Mouse (Mus musculus): Measurements from ENCODE around the gene Lrrc4.
A peak's percentile ranks its signal among the peaks of the same experiment; 100 is the strongest.

Gene Lrrc4

DNA sequence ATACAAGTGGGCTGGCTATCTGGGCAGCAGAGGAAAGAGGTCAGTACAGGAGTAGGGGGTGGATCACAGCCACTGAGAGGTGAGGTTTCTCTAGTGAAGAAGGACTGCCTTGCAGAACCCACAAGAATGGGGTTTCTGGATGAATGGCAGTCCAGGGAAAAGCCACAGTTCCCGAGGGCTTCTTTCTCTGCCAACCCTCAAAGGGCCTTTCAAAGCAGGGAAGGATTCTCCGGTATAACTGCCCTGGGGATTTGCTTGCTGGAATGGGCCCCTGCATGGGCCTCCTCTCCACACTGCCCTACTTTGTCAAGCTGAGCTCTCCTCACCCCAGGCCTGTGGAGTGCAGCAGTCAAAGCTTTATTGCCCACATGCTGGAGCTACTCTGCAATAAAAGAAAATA, 22.1 kb upstream of the Lrrc4 start:
- DNase-seq, result no peak

DNA sequence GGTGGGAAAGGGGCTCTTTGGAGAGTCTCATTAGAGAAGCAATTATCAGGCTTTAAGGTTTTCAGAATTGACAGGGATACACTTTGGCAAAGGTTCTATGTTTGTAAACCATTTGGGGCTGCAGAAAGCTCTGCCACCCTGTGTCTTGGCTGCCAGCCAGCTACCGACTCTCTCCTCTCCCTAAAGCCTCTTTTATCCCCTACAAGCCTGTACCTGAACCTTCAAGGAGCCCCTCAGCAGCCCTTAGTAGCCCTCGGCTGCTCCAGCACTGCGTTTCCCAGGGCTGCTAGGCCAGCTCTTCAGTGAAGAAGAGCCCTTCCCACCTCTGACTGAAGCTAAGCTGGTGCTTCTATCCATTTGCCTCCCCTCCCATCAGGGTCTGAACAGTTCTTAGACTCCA, 21.6 kb upstream of the Lrrc4 start:
- no peak for DNase-seq

DNA sequence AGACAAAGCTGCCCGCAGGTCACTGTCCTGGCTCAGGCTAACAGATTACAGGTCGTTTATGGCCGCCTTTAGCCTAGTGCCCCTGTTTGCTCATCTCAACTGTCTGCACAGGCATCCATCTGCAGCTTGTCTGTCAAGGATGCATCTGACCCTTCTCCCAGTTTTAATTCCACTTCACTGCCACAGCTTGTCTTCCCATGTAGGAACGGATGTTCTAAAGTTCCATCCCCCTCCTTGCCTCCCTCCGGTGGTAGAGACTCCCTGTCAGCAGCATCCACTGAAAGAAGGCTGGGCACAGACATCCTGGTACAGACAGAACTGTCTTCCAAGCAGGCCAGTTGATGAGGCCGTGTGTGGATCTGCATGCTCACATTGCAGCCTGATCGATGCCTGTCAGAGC, 20.8 kb upstream of the Lrrc4 start:
- no peak for DNase-seq

DNA sequence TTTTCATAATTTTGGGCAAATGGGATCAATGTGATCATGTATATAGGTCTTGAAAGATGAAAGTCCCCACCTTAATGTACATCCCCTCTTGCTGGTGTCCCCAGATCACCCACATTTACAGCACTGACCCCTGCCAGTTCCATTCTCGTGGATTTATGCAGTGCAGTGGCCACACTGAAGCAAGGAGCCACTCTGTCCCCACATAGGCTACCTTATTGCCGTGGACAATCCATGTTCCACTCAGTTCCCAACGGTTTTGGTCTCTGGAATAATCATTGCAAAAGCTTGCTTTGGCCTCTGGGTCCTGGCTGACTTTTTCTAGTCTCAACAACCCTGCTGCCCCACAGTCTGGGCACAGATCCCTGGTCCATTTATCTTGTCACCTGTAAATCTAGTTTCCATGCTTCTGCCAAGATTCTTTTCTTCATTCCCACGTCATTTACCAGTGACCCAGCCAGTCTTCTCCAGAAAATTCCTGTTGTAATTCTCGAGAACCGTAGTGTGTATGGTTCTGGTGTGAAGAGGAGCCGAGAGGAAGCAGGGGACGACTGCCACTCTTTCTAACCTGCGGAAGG, 18.9 kb upstream of the Lrrc4 start:
- DNase-seq, result no peak

DNA sequence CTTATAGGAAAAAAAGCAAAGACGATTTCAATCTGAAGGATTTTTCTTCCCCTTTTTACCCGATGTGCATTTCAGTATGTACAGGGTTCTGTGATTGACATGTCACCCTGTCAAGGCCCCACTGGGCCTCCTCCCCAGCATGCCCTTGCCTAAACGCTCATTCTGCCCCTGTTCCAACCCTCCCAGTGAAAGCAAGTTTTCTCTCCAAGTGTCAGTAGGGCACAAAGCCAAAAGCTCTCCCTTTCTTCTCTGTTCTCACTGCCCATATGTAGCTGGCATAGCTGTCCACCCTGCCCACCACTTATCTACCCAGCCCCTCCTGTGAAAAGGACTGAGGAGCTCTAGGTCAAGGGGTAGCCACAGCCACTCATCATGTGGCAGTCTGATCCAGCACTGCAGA, 17.8 kb upstream of the Lrrc4 start:
- no peak for DNase-seq

DNA sequence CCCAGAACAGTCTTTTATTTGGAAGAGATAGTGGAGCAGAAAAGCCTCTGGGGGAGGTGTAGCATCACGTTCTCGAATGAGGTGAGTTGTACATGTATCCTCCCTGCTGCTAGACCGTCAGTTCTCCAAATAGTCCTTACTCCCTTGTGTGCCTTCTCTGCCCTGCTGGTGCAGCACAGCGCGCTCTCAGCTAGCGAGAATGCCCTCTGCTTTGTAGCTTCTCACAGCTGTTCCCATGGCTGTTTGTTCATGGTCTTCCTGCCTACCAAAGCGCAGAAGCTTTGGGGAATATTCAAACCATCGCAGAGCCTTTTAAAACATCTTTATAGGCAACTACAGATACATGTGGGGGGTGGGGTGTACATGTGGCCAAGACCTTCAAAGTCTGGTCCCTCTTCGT, 17.3 kb upstream of the Lrrc4 start:
- no peak for DNase-seq

DNA sequence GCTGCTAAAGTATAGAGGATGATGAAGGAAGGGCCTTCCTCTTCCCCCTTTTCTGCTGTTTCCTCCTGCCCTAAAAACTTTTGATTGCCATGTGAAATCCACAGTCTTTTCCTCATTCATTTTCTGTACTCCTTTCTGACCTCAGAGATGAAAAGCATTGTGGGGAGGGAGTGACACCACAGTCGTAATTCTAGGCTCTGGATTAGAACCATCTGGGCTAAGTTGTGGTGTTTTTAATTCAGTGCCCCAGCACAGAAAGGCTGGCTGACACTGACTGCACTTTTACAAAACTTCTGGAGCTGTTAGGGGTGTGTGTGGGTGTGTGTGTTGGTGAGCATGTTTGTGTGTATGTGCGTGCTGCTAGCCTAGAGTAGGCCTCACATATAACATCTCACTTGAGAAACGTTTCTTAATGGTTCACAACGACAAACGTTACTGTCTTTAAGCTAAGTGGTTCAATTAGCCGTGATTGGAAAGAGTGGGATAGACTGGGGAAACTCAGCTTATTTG, 16.8 kb upstream of the Lrrc4 start:
- no peak for DNase-seq

DNA sequence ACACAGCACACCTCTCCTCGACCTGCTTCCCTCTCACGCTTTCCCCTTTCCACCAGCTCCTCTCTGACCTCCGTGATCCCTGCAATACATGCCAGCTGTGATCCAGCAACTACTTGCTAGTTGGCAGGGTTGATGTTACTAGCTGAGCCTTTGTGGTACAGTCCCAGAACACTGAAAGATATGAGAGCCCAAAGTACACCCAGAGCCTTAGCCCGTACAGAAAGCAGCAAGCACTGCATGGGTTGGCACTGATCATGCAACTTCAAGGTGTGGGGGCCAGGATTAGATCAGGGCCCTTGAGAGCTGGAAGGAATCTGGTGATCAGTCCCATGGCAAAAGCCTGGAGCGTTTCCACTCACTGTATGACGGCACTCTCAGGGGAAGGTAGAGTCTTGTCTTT, 16.1 kb upstream of the Lrrc4 start:
- DNase-seq, result no peak

DNA sequence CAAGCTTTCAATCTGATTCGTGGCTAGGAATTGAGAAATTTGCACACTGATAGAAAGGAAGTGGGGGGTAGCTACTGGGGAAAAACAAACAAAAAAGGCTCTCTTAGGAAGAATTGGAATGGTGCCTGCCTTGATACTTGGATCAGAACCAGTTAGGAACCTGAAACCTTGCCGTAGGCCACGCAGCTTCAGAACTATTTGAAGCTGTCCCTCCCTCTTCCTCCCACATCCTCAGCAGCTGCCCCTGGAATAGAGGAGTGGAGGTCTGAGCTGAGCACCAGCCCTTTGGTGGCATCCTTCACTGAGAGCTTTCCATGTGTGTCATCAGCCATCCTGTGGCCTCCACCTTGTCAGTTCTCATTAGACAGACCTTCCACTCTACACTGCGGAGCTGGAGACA, 14.1 kb upstream of the Lrrc4 start:
- DNase-seq, result no peak

DNA sequence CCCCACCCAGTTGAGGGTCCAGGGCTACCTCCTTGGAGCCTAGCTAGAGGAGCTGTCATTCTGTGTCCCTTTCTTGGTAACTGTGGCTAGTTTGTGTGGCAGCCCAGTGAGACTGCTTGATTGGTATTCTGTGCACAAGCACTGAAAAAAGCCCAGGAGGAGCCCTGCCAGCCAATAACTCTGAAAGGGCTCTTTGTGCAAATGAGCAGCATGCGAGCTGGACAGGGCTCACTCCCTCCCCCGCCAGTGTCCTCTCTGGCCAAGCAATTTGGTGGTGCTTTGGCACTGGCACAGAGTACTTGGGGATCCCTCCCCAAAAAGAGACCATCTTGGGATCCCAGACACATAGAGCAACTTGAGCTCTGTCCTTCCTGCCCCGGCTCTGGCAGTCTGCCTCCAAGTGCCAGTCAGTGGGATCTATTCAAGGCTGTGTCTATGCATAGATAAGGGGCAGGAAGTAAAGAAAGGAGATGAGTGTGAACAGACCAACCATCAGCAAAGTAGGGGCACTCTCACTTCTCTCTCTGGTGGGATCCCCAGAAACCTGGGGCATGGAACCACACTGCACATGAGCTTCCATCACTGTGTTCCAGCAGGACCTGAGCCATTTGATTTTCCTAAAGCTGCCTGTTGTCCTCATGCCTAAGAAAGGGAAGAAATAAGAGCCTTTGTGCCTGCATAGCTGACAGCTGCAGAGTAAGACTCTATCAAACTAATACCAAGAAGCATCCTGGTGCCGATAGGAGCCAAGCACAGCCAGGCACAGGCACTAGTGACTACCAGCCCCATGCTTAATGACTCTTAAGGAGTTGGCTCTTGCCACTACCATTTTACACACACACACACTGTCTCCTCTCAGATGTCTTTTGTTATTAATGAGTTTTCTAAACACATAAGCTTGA, 11.1 kb upstream of the Lrrc4 start:
- peak; percentile 56 for DNase-seq

DNA sequence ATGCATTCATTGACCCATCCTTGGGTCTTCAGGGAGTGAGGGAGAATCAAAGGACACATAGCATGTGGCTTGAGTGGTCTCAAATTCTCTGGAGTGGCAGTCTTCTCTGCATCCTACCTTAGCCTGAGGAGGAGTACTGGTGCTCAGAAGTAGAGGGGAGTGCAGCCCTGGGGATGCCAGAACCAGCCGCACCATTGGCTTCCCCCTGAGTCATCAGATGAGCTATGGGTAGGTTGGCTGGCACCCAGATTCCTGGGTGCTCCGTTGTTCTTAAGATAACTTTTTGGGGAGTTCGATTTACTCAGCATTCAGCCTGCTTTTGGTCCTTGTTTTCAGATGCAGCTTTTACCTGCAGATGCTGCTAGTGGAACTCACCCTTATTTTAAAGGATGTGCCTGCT, 10.0 kb upstream of the Lrrc4 start:
- DNase-seq, result no peak

DNA sequence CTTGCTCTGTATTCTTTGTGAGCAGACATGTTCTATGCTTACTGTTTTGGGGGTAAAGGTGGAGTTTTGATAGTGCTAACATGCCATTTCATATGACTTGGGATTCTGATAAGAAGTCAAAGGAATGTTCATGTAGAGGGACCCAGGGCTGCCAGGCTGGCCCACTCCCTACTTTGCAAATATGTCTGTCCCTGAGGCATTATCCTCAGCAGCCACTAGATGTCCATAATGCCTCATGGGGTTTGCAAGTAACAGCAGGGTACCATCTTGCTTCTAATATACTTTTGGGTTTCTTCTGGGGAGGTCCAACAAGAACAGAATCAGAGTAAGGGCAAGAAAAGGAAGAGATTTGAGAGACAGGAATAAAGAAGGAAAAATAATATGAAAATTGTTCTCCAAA, 5.1 kb upstream of the Lrrc4 start:
- DNase-seq, result no peak

DNA sequence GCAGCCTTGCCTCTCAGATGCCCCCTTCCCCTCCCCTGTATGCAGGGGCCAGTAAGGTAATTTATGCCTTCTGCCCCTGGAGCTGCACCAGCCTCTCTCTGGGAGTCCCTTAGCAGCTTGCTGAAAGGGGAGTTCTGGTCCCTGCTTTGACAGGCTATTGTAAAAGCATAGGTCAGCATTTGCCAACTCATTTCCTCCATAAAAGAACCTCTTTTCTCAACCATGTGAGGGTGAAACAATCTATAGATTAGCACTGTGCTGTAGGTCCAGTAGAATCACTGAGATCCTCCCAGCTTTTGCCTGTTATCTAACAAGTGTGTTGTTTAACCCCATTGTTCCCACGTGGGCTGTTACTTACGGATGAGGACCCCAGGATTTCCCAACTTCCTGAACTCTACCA, 2.5 kb upstream of the Lrrc4 start:
- DNase-seq, result no peak

DNA sequence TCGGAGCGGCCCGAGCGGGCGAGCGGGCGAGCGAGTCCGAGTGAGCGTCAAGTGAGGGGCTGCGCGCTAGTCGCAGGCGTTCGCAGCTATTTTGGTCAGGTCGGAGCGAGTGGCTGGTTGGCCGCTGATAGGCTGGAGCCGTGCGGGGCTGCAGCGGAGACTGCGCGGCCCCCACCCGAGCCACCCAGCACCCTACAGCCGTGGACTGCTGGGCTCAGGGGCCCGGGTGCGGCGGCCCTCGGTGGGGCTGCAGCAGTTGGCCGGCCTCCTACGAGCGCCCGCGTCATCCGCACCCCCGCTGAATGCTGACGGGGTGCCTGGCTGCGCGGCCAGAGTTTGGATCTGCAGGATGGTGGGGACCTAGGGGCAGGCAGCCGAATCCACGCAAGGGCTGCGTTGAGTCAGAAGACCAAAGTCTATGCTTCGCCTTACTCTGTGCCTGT, 1.9 kb upstream of the Lrrc4 start:
- peak; percentile 78 for DNase-seq

DNA sequence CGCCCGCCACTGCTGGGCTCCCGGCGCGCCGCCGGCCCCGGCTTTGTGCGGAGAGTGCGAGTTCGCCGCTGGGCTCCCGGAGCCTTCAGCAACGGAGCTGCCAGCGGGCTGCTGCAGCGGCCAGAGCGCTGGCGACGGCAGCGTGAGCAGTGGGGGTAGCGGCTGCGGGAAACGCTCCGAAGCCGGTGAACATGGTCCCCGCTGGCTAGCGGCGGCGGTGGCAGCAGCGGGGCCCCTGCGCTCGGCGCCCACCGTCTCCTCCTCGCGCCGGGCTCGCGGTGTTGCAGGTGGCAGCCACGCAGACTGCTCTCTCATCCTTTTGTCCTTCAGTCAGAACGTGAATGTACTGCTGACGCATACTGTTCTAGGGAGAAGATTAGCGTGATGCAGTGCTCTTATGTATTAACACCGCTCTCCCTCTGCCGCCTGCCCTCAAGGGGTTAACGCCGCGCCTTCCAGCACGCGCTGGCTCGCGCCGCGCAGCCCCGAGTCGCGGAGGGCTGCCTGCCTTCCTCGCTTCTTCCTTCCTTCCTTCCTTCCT, 1.3 kb upstream of the Lrrc4 start:
- DNase-seq, result peak; percentile 72

DNA sequence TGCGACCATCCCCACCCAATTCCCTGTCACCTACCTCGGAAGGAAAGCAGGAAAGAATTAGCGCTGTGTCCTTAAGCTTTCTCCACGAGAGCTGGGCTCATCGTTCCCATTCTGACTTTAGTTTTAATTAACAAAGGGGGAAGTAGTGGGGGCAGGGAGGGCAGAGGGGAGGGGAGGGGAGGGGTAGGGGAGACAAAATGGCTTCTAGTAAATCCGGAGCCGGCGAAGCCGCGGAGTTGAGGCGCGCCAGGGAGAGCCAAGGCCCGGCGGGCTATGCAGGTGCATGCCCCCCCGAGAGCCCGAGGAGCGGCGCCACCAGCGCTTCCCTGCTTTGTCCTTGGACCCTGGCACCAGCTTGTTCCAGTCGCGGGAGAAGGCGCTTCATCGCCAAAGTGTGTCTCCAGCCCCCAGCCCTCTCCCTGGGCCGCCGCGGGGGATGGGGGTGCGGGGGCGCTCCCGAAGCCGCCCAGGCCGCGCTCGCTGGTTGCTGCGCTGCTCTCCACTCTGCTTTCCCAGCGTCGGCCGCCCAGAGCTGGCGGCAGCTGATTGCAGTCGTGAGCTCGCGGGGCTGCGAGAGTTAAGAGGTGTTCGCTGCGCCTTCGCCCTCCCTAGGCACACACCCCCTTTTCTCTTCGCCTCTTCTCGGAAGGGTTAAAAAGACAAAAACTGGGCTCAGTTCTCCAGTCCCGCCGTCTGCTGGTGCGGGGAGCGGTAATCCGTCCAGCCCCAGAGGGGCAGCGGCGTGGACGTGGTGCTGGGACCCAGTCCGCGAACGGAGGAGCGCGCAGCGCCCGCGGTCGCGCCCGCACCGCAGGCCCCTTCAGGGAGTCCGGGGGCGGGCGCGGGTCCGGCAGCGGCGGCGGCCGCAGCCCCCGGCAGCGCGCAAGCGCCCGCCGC, 555 bp upstream of the Lrrc4 start:
- DNase-seq, result peak; percentile 69

DNA sequence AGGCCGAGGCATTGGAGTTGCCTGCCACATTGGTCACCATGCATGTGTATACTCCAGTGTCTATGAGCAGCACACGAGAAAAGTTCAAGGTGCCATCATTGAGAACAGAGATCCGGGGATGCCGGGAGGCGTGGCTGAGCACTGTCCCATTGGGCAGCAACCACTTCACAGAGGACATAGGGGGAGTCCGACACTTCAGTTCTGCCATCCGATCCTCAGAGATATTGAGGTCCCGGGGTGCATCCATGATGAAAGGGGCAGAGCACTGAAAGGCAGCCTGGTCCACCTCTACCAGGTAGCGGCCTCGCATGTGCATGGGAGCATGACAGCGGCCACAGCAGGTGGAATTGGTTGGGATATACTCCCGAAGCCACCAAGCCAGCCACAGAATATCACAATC, 1.2 kb downstream of the Lrrc4 start:
- DNase-seq, result peak; percentile 70

DNA sequence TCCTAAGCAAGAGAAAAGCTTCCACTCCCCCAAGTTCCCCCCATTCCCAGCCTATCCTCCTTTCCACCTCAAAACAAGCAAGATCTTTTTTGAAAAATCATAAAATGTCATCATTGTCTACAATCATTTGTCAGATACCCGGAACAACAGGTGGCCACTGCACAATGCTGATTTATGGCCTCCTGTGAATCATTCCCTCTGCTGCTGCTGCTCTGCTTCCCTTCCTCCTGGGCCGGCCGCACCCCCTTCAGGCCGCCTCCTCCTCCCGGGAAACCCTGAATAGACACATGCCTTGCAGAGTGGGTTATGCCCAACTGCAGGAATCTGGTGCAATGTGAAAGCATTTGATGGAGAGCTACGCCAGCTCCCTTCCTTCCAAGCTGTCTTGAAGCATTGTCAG, 3.0 kb downstream of the Lrrc4 start:
- DNase-seq, result peak; percentile 76

DNA sequence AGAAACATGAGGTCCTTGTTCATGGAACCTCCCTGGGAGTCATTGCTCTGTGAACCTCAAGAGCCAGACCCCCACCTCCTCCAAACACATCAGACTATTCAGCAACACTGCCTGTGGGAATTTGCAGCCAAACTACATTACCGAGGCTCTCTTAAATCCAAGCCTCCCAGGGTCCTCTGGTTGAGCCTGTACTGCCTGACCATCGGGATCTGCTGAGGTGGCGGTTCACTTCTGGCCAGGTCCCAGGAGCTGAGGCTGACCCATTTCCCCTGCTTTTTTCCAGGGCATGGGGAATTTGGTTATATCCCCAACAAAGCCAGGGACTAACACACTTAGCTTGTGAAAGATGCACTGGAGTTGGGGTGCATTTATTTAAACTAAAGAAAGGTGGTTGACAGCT, 4.0 kb downstream of the Lrrc4 start:
- DNase-seq, result no peak

DNA sequence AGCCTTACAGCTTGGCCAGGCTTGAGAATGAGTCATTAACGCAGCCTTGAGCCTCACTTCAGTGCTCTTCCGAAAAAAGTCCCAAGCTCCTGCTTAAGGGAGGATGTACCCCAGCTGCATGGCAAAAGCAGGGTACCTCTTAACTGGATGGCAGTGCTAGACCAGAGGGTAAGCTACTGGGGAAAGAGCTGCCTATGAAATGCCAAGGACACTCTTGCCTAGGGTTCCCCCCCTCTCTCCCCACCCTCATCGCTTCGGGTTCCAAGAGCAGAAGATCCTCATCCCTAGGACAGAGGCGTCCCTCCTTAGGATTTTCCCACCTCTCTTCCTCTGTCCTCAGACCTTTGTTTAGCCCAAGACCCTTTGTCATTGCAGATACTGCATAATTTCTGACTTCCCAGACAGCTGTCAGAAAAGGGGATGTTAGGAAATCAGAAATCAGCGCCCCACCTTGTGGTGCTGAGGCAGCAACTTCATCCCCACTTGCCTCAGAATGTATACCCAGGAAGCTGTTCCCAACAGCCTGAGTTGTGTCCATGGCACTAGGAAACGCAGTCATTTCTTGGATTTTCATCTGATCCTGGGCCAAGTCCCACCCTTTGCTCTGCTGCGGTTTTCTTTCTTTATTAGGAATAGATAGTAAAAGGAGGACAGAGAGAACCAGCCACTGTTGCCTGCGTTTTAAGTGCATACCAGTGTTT, 4.7 kb downstream of the Lrrc4 start:
- no peak for DNase-seq

DNA sequence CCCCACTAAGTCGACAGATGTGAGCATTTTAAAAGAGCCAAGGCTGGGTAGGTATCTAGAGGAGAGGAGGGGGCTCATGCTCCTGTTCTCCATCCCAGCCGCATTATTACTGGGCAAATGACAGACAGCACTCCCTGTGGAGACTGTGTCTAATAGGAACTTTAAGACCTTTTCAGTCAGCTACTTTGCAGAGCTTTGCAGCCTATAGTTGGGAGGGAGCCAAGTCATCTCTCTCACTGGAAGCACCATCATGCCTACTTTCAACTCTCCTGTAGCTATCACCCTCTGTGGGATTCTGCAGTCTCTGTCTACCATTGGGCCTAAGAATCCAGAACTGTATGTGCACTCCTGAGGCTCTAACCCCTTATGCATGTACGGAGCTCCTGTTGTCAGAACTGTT, 5.7 kb downstream of the Lrrc4 start:
- DNase-seq, result peak; percentile 34

DNA sequence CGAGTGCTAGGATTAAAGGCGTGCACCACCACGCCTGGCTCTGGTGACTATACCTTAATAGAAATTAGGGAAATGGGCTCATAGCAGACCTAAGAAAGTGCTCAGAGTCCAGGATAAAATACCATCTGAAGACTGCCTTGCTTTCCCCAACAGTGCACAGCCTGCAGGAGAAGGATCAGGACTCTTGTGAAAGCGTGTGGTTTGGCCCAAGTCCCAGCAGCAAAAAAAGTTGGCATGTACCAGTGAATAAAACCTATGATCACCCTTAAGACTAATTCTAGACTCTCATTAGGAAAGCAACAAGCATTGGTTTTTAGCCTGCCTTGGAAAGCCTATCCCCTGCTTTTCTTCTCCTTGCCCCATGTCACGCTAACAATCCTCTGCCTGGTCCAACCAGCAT, 7.7 kb downstream of the Lrrc4 start:
- DNase-seq, result peak; percentile 22

DNA sequence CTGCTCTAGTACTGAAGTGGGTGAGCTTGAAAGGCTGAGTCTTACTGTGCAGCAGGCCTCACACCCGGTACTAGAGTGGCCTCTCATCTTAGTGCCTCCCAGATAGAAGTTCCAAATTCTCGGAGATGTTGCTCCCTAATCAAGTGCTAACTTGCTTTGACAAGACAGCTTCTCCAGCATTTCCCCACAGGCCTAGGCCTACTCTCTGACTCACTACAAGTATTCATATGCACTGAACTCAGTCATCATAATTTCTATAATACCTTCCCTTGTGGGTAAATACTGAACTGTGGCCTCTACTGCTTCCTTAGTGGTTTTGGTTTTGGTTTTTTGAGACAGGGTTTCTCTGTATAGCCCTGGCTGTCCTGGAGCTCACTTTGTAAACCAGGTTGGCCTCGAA, 8.2 kb downstream of the Lrrc4 start:
- DNase-seq, result no peak

All from cerebellum, adult 9-10 months (tissue).